Mouse (Mus musculus) Muller cell, postnatal 12 days (primary cell): Measurements from ENCODE around the gene Omp.
A peak's percentile ranks its signal among the peaks of the same experiment; 100 is the strongest.

Experiments used
- DNase-seq: peaks from one replicate; pipeline ENCODE4 v3.0.0-alpha.2; 2015; ENCODE audit errors: inconsistent ontology term

Gene Omp

DNA sequence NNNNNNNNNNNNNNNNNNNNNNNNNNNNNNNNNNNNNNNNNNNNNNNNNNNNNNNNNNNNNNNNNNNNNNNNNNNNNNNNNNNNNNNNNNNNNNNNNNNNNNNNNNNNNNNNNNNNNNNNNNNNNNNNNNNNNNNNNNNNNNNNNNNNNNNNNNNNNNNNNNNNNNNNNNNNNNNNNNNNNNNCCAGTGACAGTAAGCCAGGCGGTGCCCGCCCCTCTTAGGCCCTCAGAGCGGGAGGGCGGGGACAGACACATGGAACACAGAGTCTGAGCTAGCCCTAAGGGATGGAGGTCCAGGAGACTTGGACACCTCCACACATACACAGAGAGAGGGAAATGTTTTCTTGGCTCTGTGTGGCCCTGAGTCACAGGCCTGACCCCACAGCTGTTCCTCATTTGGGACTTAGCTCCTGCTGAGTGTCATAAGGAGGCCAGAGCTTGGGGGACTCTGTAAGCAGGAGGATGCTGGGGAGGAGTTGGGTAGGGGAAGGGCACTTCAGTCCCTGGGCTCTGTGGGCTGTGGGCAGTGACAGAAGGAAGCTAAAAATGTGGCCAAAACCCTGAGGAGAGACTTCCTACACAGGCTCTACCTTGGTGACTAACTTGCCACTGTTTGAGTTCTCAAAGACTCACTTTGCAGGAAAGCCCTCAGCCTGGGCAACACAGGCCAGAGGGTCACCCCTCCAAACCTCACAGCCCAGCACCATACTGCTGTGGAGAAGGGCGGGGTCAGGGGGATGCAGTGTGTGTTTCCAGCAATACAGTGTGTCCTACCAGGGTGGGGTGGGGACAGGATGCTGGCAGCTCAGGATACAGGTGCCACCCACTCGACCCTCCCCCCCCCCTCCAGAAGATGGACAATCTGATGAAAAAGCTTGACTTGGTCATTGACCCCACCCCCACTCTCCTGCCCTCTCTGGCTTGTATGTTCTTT, 26.1 kb upstream of the Omp start:
- peak; percentile 93 for DNase-seq

DNA sequence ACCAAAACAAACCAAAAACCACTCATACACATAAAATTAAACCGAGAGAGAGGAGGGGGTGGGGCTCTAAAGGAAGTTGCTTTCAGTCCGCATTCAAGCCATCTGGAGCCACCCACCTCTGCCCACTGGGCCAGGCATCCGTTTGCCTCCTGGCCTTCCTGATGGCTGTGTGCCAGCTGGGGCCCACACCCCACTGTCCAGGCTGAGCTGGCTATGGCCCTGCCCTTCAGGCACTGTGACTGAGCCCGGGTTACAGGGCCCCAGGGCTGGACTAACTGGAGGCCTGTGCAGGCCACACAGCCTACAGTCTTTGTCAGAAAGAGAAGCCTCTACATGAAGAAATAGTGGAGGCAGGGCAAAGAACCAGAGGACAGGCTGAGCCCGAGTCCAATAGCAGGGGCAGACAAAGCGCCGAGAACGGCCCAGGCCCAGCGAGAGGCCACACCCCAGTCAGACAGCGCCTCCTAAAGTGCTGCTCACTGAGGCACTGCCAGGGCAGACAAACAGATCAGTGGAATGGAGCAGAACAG, 19.8 kb upstream of the Omp start:
- peak; percentile 79 for DNase-seq

DNA sequence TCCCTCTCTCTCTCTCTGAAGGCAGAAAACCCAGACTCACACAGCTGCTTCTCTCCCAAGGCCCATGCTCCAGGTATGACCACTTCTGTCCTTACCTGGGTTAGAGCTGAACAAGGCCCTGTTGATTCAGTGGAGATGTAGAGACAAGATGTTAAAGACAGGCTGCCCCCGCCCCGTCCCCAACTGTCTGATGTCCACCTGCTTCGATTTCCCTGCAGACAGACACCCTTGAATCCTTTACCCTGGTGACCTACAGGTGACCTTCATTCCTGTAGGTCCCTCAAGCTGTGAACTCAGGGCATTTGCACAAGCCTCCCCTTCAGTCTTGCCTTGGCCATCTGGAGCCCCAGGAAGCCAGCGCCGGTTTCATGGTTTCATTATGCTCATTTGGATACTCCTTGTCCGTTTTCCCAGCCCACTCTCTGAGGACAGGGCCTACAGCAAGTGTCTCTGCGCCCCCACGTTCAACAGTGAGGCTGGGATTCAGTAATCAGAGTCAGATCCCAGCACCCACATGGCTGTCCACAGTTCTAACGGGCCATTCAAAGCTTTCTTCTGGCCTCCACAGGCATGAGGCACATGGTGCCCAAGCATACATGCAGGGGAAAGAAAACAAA, 19.2 kb upstream of the Omp start:
- DNase-seq, result no peak

DNA sequence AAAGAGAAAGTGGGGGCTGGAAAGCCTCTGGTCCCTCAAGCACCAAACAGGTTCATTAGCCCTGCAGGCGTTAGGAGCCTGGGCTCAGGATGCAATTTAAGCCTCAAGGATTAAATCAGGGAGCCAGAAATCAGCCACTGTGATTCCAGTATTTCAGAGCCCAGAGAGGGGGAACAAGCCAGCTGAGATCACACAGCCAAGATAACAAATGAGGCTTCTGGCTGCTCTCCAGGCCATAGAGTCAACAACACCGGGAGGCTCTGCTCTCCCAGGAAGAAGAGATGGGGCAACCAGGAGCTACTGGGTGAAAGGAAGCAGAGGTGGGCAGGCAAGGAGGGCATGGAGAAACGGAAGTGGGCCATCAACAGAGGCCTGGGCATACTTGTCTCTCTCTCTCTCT, 18.4 kb upstream of the Omp start:
- no peak for DNase-seq

DNA sequence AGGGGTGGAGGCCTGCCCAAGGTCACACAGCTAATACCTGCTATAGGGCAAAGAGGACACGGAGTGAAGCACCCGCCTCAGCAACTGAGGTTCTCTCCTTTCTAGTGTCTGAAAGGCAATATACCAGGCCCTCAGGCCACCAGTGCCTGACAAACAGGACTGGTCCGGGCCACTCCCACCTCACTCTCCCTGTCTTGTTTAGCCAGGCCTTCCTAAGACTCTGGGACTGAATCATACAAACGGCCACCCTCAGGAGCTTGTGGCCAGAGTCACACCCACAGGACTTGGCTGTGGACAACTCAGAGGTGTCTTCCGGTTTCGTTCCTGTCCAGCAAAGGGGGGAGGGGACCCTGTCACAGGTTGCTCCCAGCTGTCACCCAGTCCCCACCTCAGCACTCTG, 16.9 kb upstream of the Omp start:
- DNase-seq, result no peak

DNA sequence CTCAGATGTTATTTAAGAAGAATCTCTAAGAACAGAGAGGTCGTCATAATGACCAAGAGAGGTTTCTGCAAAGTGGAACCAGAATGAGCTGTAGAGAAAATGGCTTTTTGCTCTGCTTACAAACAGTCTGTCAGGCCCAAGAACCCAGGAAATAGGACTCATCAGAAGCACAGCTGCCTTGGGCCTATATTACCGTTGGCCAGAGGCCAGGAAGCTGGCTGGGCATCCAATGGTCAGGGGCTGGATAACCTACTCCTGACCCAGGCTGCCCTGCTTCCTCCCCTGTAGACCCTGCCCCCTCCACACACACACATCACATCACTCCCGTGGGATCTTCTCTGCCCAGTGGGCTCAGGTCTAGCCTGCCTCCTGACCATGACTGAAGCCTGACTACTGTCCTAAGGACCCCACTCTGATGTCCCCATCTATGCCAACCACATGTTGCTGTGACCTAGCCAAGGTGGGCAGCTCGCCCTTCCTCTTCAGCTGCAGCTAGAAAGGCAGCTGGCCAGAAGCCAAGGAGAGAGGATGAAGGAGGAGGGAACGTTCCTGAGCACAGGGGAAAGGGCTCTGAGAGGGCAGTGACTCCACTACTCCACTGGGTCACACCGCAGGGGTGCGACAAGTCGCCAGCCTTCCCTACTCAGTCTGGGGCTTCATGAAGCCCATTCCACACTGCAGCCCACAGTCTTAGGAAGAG, 14.9 kb upstream of the Omp start:
- DNase-seq, result no peak

DNA sequence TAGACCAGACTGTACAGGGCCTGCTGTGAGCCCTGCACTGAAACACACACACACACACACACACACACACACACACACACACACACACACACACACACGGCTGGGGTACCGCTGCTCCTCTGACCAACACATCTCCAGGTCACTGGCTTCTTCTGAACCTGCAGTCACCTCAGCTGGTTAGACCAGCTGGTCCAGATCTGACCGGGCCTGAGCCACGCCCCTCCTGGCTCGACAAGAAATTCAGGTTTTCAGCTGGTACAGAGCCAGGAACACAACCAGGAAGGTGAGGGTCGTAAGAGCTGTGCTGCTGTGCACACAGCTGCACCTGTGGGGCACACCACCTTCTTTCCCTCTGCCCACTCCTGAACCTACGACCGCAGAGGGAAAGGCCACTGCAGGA, 13.2 kb upstream of the Omp start:
- no peak for DNase-seq

DNA sequence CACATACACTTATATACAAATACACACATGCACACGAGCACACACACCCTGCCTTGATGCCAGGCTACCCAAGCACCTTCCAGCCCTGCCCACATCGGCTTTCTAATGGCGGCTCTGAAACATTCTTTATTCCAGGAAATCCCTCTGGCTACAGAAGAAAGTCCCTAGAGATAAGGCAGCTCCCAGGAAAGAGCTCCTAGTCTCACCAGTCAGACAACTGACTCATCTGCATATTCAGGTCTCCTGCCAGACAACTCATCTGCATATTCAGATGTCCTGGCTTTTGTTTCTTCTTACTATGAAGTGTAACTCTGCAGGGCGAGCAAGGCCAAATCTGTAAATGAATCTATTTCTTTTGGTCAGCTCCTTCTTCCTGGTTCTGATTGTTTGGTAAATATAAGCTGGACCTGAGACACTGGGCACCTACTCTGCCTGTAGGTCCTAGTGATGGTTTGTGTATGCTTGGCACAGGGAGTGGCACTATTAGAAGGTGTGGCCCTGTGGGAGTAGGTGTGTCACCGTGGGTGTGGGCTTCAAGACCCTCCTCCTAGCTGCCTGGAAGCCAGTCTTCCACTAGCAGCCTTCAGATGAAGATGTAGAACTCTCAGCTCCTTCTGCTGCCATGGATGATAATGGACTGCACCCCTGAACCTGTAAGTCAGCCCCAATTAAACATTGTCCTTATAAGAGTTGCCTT, 12.5 kb upstream of the Omp start:
- DNase-seq, result no peak

DNA sequence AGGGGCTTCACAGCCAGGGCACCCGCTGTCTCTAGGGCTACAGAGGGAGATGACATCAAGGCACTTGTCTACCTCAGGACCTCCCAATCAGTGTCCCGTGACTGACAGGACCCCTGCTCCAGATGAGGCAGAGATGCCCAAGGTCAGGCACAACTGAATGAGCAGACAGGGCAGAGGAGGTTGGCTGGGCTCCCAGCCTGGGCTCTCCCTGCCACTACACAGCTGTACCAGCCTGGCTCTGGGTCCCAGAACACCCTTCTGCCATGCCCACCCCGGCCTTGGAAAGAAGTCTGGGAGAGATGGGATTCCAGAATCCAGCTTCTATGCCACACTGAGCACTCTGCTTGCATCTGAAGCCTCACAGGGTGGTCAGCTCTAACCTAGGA, 11.0 kb upstream of the Omp start:
- DNase-seq, result no peak

DNA sequence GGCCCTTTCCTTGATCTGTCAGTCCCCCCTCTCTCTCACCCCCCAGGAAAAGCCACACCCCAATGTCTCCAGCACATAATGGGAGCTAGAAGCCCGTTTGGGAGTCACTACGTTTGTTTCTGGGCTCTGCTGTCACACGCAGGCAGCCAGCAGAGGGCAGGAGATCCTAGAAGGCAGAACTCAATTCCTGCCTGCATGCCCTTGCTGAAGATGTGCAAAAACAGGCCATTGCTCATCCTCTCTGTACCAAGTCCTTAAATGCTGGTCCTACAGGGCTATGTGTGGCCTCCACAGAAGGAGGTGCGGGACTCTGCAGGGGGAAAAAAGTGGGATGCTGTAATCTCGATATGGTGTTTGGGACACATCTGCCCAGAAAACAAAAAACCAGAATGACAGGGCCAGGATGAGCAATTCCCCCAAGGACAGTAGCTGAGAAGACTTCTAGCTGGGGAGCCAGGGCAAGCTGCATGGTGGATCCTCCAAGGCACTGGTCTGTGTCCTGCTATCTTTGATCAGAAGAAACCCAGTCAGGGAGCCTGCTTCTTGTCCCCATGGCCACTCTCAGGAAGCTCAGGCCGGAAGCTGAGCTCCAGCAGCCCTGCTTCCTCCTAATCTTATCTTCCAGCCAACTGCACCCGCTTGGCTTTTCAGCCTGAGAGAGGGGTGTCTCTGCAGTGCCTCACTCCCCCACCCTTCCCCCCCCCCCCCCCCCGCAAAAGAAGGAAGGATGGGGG, 10.4 kb upstream of the Omp start:
- peak; percentile 39 for DNase-seq

DNA sequence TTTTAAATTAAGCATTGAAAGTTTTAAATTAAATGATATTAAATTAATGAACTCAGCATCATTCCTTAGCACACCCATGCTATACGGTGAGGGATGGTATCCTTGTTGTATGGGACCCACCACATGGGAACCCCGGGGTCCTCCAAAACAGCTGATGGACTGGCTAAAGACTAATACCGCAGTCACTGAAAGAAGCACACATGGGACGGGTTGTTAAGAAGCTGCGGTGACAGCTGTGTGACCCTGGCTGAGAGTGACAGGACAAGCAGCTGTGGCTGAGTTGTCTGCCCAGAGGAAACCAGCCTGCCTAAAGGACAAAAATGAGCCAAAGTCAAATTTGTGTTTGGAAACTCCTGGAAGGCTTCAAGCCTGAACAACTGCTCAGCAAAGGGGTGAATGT, 8.6 kb upstream of the Omp start:
- DNase-seq, result no peak

DNA sequence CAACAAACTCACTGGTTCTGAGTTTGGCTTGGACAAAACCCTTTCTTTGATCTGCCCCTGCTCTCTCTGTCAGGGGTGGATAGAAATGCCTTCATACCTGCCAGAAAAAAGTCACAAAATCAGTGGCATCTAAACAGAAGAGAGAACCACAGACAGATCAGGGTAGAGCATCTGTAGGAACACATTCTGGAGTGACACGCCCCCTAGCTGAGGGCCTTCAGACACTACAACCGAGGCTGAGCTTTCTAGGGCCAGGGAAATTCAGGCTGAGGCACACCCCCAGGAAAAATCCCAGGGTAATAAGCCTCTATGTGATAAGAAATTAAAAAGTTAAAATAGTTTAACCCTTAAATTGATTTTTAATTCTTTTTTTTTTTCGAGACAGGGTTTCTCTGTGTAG, 8.0 kb upstream of the Omp start:
- DNase-seq, result no peak

DNA sequence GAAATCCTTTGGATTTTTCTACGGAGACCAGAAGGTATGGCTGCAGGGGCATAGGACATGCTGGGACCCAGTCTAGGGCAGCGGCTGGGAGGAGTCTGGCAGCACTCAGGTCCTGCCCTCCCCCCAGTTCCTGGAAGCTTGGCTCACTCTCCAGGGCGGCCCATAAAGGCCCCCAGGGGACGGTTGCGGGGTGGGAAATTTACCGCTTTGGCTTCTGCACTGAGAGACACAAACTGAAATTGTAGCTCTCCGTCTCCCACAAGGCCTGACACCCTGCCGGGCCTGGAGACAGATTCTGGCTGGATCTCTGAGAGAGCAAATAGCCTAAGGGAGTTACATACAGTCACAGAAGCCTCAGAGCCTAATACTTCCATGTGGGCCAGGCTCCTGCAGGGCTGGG, 7.1 kb upstream of the Omp start:
- no peak for DNase-seq

DNA sequence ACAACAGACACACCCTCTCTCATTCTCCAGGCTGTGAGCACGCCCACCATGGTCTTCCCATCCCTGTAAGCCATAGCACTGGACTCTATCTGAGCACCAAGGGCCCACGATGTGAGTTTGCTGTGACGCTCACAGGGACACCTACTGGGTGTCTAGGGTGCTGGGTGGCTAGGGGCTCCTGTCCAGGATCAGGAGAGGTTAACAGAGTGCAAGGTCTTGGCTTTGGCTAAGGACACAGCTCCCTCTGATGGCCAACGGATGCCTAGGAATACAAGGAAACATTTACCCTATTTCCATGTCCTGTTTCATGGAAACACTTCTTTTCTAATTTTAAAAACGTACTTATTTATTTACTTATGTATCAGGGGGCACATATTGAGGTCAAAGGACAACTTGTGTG, 5.2 kb upstream of the Omp start:
- no peak for DNase-seq

DNA sequence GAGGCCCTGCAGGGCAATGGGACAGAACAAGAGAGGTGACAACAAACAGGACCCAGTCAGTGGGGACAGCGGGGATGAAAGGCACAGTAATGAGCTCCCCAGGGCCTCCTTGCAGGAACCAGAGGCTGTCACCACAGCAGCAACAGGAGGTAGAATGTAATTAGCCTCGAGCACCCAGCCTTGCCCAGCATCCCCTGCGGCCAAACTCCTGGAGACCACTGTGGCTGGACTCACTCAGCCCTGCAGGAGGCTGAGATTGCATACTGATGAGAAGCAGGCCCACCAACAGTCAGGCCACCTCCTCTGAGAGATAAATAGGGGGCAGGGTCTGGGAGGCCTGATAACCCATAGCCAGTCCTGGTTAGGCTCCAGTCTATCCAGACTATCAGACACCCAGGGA, 4.5 kb upstream of the Omp start:
- DNase-seq, result no peak

DNA sequence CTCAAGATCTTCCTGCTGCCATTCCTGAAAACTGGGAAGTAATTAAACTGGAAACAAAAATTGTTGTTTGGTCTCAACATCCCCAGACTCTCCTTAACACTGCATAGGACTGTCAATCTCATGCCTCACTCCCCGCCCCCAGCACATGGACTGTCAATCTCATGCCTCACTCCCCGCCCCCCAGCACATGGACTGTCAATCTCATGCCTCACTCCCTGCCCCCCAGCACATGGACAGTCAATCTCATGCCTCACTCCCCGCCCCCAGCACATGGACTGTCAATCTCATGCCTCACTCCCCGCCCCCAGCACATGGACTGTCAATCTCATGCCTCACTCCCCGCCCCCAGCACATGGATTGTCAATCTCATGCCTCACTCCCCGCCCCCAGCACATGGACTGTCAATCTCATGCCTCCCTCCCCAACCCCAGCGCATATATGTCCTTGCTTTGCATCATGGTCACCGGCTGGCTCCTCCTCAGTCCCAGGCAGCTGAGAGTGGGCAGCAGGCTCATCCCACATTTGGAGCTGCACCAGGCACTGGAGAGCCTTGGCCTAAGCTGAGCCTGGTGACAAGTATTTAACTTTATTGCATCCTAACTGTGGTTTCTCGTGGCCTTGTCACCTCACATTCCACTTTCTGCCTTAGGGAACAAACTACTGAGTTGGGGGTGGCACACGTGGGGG, 3.6 kb upstream of the Omp start:
- no peak for DNase-seq

DNA sequence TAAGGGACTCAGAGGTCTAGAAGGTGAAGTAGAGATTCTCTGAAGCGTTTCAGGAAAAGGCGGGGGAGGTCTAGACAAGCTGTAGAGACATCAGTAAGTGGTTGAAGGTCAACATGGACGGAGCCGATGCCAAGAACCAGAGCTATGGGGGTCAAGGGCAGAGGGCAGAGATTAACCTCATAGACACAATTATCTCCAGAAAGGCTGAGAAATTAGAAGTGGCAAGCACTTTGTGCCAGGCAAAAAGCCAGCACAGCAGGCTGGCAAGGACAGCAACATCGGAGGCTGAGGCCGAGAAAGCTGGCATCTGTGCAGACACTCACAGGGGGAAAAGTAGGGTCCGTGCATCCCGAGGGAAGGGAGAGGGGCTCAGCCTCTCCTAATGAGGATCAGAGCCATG, 2.5 kb upstream of the Omp start:
- DNase-seq, result no peak

DNA sequence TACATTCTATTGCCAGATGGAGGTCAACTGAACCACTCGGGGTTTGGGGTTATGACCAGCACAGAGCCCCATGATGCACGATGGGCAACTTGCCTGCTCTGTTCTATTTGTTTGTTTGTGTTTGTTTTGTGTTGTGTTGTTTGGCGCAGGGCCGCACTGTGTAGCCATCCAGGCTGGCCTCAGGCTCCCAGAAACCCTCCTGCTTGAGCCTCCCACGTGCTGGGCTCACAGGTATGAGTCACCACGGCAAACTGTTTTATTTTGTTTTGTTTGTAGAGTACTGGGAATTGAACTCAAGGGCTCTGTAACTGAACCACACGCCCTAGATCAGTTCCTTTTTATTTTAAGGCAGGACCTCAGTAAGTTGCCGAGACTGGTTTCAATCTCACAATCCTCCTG, 1.1 kb upstream of the Omp start:
- no peak for DNase-seq

DNA sequence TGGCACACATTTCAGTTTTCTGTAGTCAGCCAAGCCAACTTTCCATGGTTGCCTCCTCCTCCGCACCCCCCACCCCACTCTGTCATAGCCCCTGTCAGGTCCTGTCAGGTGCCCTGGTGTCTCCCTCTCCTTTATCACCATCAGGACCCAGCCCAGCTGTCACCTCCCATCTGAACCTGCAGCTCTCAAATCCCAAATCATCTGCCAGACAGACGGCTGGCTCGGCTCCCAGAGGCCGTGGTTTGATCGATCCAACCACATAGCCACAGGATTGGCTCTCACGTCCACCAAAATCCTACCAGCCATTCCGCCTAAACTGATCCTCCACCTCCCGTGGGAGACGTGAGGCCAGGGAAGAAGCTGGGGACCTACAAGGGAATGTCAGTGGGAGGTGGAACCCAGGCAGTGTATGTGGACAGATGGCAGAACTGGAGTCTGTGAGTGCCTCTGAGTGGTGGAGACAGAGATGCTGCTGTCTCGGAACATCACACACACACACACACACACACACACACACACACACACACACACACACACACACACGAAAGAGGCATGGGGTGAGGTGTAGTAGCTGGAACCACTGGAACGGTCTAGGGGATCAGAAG, 642 bp upstream of the Omp start:
- peak; percentile 65 for DNase-seq

DNA sequence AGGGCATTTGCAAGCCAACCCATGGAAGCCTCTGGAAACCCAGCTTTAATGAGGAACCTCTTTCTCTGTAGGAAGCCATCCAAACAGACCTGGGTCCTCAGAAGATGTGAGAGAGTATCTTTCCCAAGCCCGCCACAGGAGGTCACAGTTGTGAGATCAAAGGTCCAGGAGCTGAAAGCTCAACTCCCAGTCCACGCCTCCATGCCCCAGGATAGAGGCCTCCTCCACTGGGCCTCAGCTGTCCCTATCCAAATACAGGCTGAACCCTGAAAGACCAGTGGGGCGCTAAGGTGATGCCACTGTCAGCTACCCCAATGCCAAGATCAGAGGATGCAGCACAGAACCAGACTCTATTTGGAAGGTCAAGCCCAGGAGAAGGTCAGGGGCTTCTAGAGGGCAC, 2.7 kb downstream of the Omp start:
- DNase-seq, result no peak
